Mouse (Mus musculus) lung, adult 2 months (tissue): ENCODE measurements at regions not wholly inside any gene's neighbourhood (a gene's known extent, or its start where the extent isn't known, plus 50 kb on each side); places are given as distances from the start of the nearest gene placed in this dataset.

ENCODE experiments used
- CTCF ChIP-seq: fragments of 200-500 bp; IDR thresholded peaks from 2 replicates; pipeline ENCODE4 v1.5.1; 2011; ENCODE audit warnings: mild to moderate bottlenecking, low read length, control low read depth; ENCODE audit not compliant: insufficient read depth
- POLR2A ChIP-seq: fragments of 200-500 bp; IDR thresholded peaks from 2 replicates; pipeline ENCODE4 v1.6.1; 2011; ENCODE audit warnings: low read depth, mild to moderate bottlenecking, control low read depth, low read length, borderline replicate concordance; ENCODE audit errors: extremely low read depth

GRCm38 (mm10) chr9:32823439-32824133, 187.6 kb downstream of the Ets1 start:
- TF ChIP-seq CTCF (no peak), POLR2A (no peak)
